In genomic region chr6:128159092-128159491, GRCm38 (mm10) we compare ENCODE assay signal across 19 mouse cellular contexts. TPM values are rescaled to one million over a fixed set of nuclear protein-coding genes. Genes with fewer than 3 reads are reported as not detected.
A peak's percentile ranks its signal among the peaks of the same experiment; 100 is the strongest.
DNase-seq lines count a peak whose midpoint lies in the region; ATAC-seq and TF ChIP-seq lines count a peak whose summit lies in the region.
"Had no signal": no experiment of that assay in that cellular context is flagged by ENCODE, and none has a peak within 500 bp of the region (broad histone marks: within the 10 kb centered on the region; RNA-seq: fewer than 3 reads in every experiment).

No protein-coding gene starts in this region.

- intact Hi-C loops in left cerebral cortex, postnatal 10 days (cut with DNase I) = no loop called here

- no peak for TF ChIP-seq CTCF in cortical plate, adult 2 months (IDR thresholded peaks at IDR 0.05; ENCODE audit: extremely low read depth, insufficient read depth, low read length)

- no peak for DNase-seq in frontal cortex, postnatal 14 days (ENCODE audit: low spot score in 2 of 2)
- peak; percentile 38 to 39 for DNase-seq in left cerebral cortex, adult 18-20 months (ENCODE audit: low spot score in 2 of 2)
- DNase-seq in left cerebral cortex, postnatal 10 days (ENCODE audit: extremely low spot score in 1 of 2, low spot score in 2 of 2) = no peak
- DNase-seq: adrenal gland, adult 8-10 months; adrenal gland, postnatal 36 days; cerebellum, adult 11 months; gastrocnemius, postnatal 10 days; heart, adult 18-20 months; heart, postnatal 10 days; heart, postnatal 4 days had no signal

- peaks cover 7% of the 10 kb centered on the region for H3K4me1 ChIP-seq in cortical plate, adult 2 months (ENCODE audit: control insufficient read depth, insufficient read depth, low read length)
- H3K4me1 ChIP-seq: embryonic facial prominence, embryonic 10.5 days; heart, embryonic 10.5 days; hindbrain, embryonic 12.5 days had no signal

- TF ChIP-seq POLR2A in cortical plate, adult 2 months (IDR thresholded peaks at IDR 0.05; ENCODE audit: extremely low read depth, insufficient read depth, low read length) = no peak

- H3K4me3 ChIP-seq in cortical plate, adult 2 months (ENCODE audit: insufficient read depth, low read length) = no peak overlapping the region
- H3K4me3 ChIP-seq: embryonic facial prominence, embryonic 10.5 days; heart, embryonic 10.5 days; hindbrain, embryonic 12.5 days had no signal

- H3K27ac ChIP-seq in cortical plate, adult 2 months (ENCODE audit: insufficient read depth, low read length) = peak overlapping the region; percentile 70
- H3K27ac ChIP-seq: embryonic facial prominence, embryonic 10.5 days; heart, embryonic 10.5 days; hindbrain, embryonic 12.5 days had no signal

- ATAC-seq in frontal cortex, adult (ENCODE audit: low TSS enrichment) = peak; percentile 81
- no peak for ATAC-seq in activated CD4-positive, CD25-positive, alpha-beta regulatory T cell, adult 4 months
- ATAC-seq: forebrain, embryonic 14.5 days; inflammation-experienced regulatory T-cells, adult 6 months; intestine, postnatal 0 days had no signal

RNA-seq across cellular contexts. Expression of gene Tspan9, which starts 15.7 kb away (rescaled TPM):
- total RNA-seq in left cerebral cortex, adult 18-20 months (2021) = 10 to 100 TPM; 53.5 to 53.8 TPM
- 10 to 100 TPM; 84.7 to 89.1 TPM for total RNA-seq in left cerebral cortex, postnatal 10 days (2021)
- 49.2 and 55.5 TPM in 2 replicates for polyA plus RNA-seq in cortical plate, adult 2 months (2012; rRNA removed)
- under 1 TPM; 0.08 to 0.23 TPM for polyA plus RNA-seq in activated CD4-positive, CD25-positive, alpha-beta regulatory T cell, adult 4 months (2017; shearing (Covaris generic))

Comparison
In these comparisons a context has a peak if more than half of its experiments do, and no peak if none do; other contexts are left out.
1. DNase-seq: peak in left cerebral cortex, adult 18-20 months (2 of 2); none in frontal cortex, postnatal 14 days (0 of 2) and left cerebral cortex, postnatal 10 days (0 of 2).